Mouse (Mus musculus) naive thymus-derived CD4-positive, alpha-beta T cell, adult 2 months (primary cell): ENCODE measurements around the gene 9130409I23Rik.
"Not testable (repeated sequence)": the region's sequence is repeated elsewhere in the genome, so short reads cannot be mapped to it uniquely, and the experiment has no call there.

Experiments used
- DNase-seq: peaks from one replicate; pipeline ENCODE4 v3.0.0-alpha.2; 2011; ENCODE audit warnings: low read depth

9130409I23Rik gene

GRCm38 (mm10) chr1:181035015-181035778, 15.8 kb upstream of the 9130409I23Rik start:
- not testable (repeated sequence) for DNase-seq

DNA sequence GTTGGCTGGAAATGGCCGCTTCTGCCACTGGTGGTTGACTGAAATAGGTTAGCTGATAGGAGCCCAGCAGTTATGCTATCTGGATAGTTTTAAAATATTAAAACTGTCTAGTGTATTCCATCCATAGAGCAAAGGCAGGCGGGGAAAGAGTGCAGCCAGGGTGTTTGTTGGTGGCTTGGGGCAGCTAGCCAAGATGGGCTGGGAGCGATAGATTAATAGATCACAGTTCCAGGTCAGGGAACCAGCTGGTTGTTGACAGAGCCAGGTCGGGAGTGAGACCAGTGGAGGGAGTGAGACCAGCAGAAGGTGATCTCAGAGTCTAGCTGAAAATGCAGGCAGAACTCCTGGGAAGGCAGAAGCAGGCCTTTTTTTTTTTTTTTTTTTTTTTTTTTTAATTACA, 13.4 kb upstream of the 9130409I23Rik start:
- no peak for DNase-seq

GRCm38 (mm10) chr1:181039652-181040051, 11.4 kb upstream of the 9130409I23Rik start:
- peak; percentile 81 for DNase-seq

- DNase-seq, result no peak
Observed at GRCm38 (mm10) chr1:181047520-181047919, 3.5 kb upstream of the 9130409I23Rik start.

GRCm38 (mm10) chr1:181049328-181049842, 1.7 kb upstream of the 9130409I23Rik start:
- no peak for DNase-seq

DNA sequence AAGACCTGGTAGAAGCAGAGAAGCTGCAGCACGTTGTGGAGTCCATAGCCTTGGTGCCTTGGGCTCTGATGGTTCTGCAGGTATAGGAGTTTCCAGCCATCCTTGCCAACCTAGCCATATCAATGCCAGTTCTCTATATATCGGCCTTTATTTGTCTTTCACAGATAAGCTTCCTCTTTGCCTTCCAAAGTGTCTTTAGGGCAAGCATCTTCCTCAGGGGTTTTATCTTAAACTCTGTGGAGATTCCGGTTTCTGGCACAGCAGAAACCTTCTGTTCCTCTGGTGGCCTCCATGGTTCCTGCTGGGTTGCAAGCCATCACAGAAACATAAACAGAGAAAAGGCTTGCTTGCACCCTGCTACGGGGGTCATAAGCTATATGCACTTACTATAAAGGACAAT, 1.9 kb downstream of the 9130409I23Rik start:
- no peak for DNase-seq

DNA sequence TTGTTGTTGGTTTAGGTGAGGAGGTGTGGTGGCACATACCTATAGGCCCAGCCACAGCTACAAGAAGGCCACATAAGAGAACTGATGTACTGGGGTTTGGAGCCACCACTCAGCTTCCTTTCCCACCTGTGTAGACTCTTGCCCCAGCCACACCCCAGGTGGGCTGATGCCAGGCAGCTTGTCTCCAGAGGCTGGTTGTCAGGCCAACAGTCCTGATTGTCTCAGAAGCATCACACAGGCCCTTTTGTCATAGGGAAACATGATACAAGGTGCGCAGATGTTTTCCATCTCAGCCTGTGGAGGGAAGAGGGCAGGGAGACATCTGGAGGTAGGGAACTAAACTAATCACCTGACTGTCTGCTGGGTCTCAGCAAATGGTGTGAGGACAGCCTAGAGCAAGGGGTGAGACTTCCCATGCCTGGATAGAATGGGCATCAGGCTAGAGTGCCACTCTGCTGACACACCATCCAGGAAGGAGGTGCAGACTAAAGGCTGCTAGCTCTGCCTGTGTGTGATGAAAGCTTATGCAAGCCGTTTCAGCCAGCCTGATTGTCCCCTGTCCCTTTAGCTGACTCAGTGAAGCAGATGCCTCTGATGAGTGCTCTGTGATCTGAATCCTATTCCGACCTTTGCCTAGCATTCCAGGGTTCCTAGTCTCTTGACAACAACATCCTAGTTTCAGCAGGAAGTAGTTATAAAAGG, 10.9 kb downstream of the 9130409I23Rik start:
- DNase-seq, result no peak

- no peak for DNase-seq
Observed at GRCm38 (mm10) chr1:181063991-181064390, 13.0 kb downstream of the 9130409I23Rik start.

DNA sequence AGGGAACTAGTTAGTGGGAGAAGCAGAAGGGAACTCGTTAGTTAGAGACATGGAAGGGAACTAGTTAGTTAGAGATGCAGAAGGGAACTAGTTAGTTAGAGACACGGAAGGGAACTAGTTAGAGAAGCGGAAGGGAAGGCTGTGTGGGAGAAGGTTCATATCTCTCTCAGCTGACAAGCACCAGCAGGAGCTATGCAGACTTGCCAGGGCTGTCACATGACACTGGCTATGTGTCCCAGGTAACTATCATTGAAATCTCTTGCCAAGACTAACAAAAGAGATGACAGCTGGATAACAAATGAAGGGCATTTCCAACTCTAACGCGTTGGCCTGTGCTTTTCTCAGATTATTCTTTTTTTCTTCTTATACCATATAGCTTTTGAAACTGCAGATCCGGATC, 13.6 kb downstream of the 9130409I23Rik start:
- DNase-seq, result no peak

- DNase-seq, result no peak
Observed at GRCm38 (mm10) chr1:181068344-181068743, 17.3 kb downstream of the 9130409I23Rik start.

DNA sequence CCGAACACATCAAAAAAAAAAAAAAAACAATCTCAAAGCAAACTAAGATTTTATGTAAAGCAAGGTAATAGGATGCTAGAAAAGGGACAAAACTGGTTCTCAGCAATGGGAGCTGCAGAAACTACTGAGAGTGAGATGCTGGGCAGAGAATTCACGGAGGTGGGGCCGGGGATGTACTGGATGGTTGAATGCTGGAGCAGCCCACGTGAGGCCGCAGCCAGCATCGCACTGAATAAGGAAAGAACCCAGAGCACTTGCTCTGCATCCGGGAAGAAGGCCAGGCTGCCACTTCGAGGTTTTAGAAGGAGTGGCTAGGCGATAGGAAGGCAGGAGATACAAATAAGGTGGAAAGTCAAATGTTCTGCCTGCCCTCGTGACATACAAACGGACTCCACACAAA, 18.6 kb downstream of the 9130409I23Rik start:
- DNase-seq, result no peak

- no peak for DNase-seq
Observed at GRCm38 (mm10) chr1:181073075-181073474, 22.0 kb downstream of the 9130409I23Rik start.

DNA sequence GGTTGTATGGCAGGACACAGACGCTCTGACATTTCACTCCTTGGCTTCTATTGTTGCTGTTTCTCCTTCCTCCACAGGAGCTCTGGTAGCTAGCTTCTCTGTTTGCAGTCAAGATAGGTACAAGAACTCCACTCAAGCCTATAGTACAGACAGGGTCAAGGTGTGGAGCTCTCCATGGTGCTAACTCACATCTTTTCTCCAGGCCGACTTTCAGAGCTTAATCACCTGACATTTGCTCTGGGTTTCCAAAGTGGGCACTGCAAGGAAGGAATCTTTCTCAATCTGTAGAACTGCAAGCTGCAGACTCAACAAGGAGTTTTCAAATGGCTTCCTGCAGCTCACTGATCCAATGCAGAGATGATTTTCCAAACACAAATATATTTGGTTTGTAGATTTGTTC, 33.0 kb downstream of the 9130409I23Rik start:
- no peak for DNase-seq

GRCm38 (mm10) chr1:181090048-181090447, 39.0 kb downstream of the 9130409I23Rik start:
- no peak for DNase-seq
